Mouse (Mus musculus) ES-Bruce4 (cell line): ENCODE data around the gene Olfr965.

Experiments
- EP300 ChIP-seq: IDR thresholded peaks from 2 replicates; pipeline ENCODE4 v1.6.1; 2011; ENCODE audit warnings: low read depth, low read length; ENCODE audit not compliant: insufficient read depth
- POLR2A ChIP-seq: IDR thresholded peaks from one replicate; pipeline ENCODE4 v1.8.1; 2011; ENCODE audit warnings: low read length; ENCODE audit not compliant: insufficient read depth

DNA sequence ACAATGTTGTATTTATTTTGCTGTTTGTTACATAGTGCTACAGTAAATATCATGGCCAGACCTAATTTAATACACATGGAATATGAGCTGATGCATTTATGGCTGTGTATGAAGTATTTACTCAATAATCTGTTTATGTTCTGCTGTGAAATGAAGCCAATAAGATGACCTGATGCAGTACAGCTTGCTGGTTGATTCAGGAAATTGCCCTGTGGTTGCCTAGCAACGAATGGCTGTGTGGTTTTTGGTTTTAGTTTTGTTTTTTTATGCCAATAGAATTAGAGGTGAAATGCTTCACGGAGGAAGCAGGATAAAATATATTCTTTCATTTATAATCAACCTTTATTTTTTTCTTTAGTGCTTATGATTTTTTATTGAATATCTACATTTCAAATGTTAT is 31.9 kb upstream of the Olfr965 start:
- TF ChIP-seq EP300 (no peak), POLR2A (no peak)
